Mouse (Mus musculus) cerebellum, adult 11 months (tissue): Measurements from ENCODE around the gene Gm9513.

Source experiments
- DNase-seq: peaks from one replicate; pipeline ENCODE4 v3.0.0; 2022

The Gm9513 gene

GRCm38 (mm10) chr9:36475338-36475737, at the start of gene Gm9513:
TSS of gene Gm9513 (plus strand) at chr9:36475638.
- no peak for DNase-seq

- DNase-seq = no peak
These were observed 43.9 kb upstream of the Gm9513 start, which contains the start of gene Gm7257 for GRCm38 (mm10) chr9:36431584-36431983. TSS of gene Gm7257 (plus strand) at chr9:36431884.

- DNase-seq = no peak
These were observed 40.2 kb upstream of the Gm9513 start for GRCm38 (mm10) chr9:36435051-36435764.

- DNase-seq = no peak
These were observed 19.2 kb downstream of the Gm9513 start for GRCm38 (mm10) chr9:36494501-36495220.

- DNase-seq = no peak
These were observed 20.4 kb downstream of the Gm9513 start for GRCm38 (mm10) chr9:36495824-36496223.

- no peak for DNase-seq
These were observed 28.8 kb downstream of the Gm9513 start for GRCm38 (mm10) chr9:36504211-36504610.
